Mouse (Mus musculus) adrenal gland, adult 2 months (tissue): ENCODE measurements around the gene Nrg3. TPM values are rescaled to one million over a fixed set of nuclear protein-coding genes. Genes with fewer than 3 reads are reported as not detected.
"Not testable (repeated sequence)": the region's sequence is repeated elsewhere in the genome, so short reads cannot be mapped to it uniquely, and the experiment has no call there.

Experiments used
- DNase-seq: peaks from one replicate; pipeline ENCODE4 v3.0.0; 2021
- polyA plus RNA-seq: library from polyadenylated mRNA; depleted of rRNA; stranded (reverse); fragments of >200 nt; gene quantifications from 2 replicates; pipeline ENCODE4 v1.2.3, GENCODE M21; 2012
- total RNA-seq, 2 experiments: library from RNA; stranded (reverse); gene quantifications; 2 replicates each; pipeline ENCODE4 v1.2.3; 2021

The Nrg3 gene
- total and polyA plus RNA-seq, 3 experiments = 3.7 to 7.1 (median 4.0) TPM

GRCm38 (mm10) chr14:38616969-38617368 is 855.9 kb downstream of the Nrg3 start:
- DNase-seq = no peak

GRCm38 (mm10) chr14:38597735-38598134 is 875.2 kb downstream of the Nrg3 start:
- no peak for DNase-seq

- no peak for DNase-seq
These were observed 878.6 kb downstream of the Nrg3 start for GRCm38 (mm10) chr14:38594297-38594696.

- no peak for DNase-seq
These were observed 896.1 kb downstream of the Nrg3 start for GRCm38 (mm10) chr14:38576796-38577195.

GRCm38 (mm10) chr14:38568184-38568583 is 904.7 kb downstream of the Nrg3 start:
- DNase-seq = no peak

DNA sequence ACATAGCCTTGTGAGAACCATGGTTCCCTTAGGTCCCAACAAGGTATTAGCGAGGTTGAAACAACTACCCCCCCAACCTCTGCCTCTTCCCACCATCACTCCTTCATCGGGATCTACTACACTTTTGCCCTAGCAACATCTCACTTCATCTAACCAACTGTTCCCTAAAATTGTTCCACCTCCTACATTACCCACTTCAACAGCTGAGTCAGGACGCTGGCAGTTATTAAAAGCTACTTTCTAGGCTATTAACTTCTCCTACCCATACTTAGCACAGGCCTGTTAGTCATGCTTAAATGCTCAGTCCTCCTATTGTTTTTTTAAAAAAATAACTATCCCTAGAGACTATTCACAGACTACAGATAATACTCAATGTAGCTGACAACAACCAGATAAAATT is 906.7 kb downstream of the Nrg3 start:
- DNase-seq = no peak

- DNase-seq = no peak
These were observed 918.3 kb downstream of the Nrg3 start for GRCm38 (mm10) chr14:38554636-38555035.

DNA sequence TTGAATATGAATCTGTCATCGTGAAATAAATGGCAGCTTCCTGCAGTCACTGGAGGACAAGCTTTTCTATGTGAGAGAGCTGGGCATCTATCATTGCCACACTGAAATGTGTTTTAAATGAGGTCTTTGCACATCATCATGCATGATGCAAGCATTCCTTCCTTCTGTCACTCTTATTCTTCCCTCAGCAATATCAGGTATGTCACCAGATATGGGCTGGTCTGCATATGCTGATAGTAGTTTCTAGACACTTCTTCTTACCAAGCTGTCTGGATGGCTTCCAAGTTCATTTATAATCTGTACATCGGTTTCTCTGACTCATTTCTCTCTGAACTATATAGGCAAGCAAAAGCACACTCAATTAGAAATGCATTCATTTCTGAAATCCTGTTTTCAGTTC is 925.6 kb downstream of the Nrg3 start:
- DNase-seq = no peak

- no peak for DNase-seq
These were observed 937.7 kb downstream of the Nrg3 start for GRCm38 (mm10) chr14:38535181-38535580.

- no peak for DNase-seq
These were observed 939.4 kb downstream of the Nrg3 start for GRCm38 (mm10) chr14:38533495-38533894.

- DNase-seq = no peak
These were observed 956.7 kb downstream of the Nrg3 start for GRCm38 (mm10) chr14:38516232-38516631.

DNA sequence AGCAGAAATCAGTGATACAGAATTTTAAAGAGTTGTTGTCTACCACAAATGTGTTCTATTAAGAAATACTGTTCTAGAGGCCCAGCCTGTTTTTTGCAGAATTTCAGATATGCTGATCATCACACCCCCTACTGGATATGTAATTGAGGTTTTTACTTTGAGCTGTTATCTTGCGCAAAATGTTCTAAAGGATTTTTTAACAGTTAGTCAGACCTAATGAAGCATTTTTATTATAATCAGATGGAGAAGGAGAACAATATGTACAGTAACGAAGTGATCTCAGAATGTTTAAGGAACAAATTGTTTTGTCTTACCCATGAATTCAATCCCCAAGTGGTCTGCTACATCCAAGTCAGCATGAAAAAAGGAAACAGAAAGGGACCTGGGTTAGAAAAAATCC is 963.9 kb downstream of the Nrg3 start:
- DNase-seq = no peak

- no peak for DNase-seq
These were observed 977.9 kb downstream of the Nrg3 start for GRCm38 (mm10) chr14:38494970-38495369.

- DNase-seq = no peak
These were observed 1025.8 kb downstream of the Nrg3 start for GRCm38 (mm10) chr14:38447086-38447485.

DNA sequence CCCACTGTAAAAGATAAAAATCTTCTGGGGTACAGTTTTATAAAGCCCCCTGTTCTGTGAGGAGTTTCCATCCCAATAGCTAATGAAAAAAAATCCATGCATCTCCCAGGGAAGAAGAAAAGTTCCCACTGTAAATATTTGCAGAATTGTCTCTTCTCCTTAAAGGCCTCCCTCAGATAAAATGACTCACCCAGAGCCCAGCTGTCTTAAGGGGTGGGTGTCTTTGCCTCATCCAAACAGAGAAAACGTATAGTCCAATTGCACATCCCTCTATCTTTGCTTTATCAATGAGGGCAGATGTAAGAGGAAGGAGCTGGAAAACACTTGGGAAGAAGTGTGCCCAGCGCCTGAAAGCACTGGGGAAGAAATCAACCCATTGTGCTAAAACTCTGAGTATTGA is 1028.1 kb downstream of the Nrg3 start:
- DNase-seq = no peak

DNA sequence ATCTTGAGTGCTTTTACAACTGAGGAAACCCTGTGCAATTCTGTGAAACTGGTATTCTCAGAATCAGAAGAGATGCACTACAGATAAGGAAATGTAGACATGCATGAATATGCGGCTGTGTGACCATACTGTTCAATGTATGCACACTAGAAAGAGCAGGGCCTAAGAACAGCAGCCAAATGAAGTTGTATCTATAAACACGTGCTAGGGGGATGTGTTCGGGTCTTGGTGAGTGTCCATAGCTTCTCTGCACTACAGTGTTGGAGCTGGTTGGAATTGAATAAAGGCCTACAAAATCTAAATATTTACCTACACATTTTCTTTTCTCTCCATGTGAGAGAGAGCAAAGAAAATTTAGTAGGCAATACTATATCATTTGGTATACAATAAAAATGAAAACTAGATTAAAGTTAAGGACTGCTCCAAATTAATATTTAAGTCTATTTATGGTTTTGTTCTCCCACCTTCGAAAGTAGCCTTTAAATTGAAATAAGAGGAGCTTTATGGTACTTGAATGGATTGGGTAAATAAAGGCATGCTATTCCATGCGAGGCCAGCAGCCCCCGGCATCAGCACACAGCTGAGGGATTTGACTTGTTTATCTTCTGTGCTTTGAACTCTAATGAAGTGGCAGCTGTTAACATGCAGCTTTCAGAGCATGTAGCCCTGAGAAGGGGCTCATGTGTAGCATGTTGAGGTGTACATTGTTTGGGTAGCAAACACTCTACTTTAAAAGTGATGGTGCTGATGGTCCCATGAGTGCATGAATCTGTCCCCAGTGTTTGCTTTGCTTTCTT is 1038.9 kb downstream of the Nrg3 start:
- no peak for DNase-seq

- DNase-seq = no peak
These were observed 1098.2 kb downstream of the Nrg3 start for GRCm38 (mm10) chr14:38374660-38375059.

DNA sequence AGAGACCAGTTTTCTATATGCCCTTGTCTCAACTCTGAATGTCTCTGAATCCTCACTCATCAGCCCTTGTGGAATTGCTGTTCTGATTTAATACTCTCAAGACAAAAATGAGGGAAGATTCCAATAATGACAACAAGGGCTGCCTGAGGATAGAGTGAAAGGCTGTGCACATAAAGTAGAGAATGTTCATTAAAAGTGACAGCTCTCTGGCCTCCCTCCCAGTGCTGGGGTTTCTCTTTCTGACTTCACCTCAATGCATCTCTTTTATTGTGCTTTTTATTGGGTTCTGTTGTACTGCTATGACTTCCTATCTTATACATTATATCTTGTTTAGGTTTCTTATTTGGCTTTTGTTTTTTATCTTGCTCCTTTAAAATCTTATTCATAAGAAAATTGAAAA is 1131.9 kb downstream of the Nrg3 start:
- DNase-seq = no peak

DNA sequence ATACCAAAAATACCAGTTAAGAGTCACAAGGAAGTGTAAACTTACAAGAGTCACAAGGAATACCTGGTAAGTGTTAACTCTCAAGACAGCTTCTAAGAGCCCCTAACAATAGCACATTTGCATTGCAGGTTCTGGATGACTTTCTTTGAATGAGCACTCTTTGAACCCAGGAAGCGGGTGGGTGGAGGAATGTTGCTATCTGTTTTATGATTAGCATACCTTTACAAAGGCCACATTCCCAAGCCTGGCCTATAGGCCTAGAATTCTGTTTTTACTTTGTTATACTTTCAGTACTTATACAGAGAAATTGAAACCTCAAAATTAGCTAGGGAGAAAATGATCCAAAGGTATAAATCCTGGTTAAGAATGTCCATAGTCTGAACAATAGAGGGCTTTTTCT is 1150.0 kb downstream of the Nrg3 start:
- DNase-seq = not testable (repeated sequence)

DNA sequence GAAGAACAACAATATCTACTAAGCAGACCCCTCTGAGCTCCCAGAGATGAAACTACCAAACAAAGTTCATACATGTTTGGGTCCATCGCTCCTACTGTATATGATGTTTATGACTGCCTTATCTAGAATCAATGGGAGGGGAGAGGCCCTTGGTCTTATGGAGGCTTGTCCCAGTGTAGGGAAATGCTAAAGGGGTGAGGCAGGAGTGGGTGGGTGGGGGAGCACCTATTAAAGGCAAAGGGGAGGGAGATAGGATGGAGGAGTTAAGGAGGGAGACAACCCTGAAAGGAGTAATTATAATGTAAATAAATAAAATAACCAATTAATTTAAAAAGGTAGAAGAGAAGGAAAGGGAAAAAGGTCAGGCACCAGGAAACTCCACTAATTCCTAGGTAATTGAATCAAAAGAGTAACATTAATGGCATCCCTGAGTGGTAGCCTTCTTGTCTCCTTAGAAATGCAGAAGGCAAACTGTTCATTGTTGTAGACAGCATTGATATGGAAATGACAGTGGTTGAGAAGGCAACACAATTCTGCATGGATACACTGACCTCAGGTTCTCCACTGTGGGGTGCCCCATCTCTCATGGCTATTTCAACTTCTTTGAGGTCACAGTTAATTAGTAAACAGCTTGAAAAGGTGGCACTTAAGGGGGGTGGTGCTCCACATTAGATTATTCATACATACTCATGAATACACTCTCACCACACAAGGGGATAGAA is 1152.1 kb downstream of the Nrg3 start:
- no peak for DNase-seq
